Mouse (Mus musculus): ENCODE results near the gene Prlr.

Prlr gene

DNA sequence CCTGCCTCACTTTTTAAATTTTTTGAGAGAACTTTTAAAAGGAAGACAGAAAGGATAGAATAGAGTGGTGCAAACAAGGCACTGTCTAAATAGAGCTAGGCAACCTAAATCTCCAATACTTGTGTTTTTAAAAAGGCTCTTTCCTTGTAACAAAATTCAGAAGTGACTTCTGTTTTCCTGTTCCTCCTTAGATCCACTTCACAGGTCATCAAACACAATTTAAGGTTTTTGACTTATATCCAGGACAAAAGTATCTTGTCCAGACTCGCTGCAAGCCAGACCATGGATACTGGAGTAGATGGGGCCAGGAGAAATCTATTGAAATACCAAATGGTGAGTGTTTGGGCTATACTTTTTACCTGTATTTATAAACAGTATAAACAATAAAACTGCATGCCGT, 148.0 kb downstream of the Prlr start, which contains the start of gene Gm21973:
Gene Gm21973 (plus strand): TSS at position 301 of the 400 bp plus-strand sequence.
- DNase-seq (ENCODE audit: low spot score in 2 of 2): no peak

DNA sequence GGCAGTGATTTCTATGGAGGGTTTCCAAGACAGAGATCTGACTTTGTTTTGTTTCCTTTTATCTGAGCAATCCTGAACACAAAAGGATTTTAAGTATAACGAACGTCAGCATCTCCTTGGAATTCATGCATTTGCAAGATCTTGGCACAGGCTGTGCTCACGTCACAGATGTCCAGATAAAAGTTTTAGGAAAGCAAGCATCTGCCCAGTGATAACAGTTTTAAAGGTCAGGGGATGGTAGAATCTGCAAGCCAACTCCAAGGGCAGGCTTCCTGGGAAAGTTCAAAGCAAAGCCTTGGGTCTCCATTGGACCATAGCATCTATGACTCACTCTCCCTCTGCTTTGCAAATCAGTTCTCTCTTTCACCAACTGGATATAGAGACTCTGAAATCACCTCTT, 153.6 kb downstream of the Prlr start:
- DNase-seq (ENCODE audit: low spot score in 2 of 2): no peak

DNA sequence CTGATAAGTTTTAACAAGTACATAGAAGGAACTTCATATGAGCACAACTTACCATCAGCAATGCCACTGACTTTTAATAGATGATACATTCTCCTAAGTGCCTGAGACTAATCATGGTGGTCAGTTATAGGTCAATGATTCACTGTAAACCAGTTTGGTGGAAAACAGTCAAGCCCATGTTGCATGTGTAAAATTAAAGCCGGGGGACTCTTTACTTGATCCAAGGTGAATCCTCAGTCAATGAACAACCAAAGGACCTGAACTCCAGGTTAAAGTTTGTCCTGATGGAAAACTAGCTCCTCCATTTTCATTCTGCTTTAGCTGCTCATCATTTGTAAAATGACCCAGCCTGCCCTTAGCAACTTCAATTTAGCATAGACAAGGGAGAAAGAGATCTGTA, 155.5 kb downstream of the Prlr start:
- no peak for DNase-seq (ENCODE audit: low spot score in 2 of 2)

DNA sequence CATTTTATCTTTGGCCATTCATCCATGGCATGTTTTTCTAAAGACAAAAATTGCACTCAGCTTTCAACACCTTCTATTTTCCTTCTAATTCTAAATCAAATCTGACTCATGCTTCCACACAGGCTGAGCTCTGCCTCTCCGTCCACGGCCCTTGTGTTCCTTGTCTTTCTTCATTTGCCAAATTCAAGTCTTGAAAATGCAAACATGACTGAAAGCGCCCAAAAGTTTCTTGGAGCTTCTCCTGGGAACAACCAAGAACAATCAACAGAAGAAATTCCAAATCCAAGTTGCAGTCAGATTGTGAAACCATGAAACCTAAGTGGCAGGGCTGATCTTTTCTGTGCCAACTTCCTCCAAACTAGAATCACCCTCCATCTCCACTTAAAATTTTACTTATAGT, 161.6 kb downstream of the Prlr start:
- DNase-seq (ENCODE audit: low spot score in 2 of 2): no peak

DNA sequence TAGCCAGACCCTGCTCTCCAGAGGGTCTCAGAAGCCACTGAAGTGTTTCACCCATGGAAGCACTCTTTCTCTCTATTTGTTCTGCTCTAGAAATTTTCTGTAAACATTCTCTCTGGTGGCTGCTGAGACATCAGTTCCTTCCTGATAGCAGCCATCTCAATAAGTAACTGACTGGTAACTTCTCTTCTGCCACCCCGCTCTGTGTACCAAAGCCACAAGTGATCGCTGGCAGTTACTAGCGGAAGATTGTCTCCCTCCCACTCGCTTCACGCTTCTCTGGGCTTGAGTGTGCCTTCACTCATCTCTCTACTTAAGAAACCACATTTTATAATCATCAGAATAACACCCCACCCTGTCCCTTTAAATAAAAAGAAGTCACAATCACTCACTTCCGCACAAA, 170.0 kb downstream of the Prlr start:
- DNase-seq (ENCODE audit: low spot score in 2 of 2): no peak

DNA sequence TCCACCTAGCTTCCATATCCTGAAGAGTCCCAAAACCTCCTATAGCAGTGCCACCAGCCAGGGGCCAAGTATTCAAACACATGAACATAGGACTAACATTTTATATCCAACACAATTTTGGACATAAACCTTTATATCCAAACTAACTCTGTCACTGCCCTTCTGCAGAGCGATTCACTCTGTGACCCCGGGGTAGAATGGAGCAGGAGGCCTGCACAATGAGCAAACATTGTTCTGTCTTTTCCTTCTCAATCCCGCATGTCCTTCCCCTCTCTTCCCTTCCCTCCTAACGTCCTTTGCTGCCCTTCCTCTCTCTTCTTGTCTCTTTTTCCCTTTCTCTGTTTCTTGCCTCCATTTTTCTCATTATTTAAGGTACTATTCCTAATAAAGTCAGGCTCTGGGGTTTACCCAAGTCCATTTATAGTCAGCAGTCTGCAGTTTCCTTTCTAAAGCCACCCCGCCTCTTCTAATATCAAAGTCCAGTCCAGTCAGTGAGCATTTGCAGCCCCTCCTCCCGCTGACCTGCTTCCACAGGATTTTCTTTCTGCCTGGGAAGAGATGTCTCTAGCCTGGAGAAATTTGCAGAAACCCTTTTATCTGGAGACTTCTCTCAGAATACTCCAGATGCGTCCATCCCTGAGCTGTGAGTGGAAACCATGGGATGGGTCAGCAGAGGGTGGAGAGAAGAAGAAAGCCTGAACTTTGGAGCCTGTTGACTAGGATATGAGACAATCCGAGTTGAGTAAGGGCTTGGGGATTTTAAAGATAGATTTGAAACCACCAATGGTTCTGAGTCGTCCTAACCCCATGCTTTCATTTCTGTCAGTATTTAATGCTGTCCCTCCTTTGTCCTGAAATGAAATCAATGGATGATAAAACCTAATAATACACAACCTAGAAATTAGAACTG, 181.3 kb downstream of the Prlr start, which contains the start of gene Agxt2:
Gene Agxt2 (plus strand): TSS at position 494 of the 910 bp plus-strand sequence.
- DNase-seq (ENCODE audit: low spot score in 2 of 2): no peak

DNA sequence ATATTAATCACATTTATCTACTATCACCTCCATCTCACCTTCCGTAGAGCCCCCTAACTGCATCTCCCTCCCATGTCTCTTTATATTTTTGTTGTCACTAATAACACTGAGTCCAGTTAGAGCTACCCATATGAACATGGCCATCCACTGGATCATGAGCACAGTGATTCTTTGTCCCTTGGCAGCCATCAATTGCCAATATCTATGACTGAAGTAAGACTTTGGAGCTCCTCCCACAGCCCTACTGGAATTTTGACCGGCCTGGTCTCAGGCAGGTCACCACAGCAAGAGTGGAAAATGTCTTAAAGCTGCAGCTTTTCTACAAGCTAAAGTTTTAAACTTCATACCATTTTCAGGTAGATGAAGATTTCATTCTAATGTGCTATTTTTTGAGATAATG, 189.3 kb downstream of the Prlr start:
- no peak for DNase-seq (ENCODE audit: low spot score in 2 of 2)

DNA sequence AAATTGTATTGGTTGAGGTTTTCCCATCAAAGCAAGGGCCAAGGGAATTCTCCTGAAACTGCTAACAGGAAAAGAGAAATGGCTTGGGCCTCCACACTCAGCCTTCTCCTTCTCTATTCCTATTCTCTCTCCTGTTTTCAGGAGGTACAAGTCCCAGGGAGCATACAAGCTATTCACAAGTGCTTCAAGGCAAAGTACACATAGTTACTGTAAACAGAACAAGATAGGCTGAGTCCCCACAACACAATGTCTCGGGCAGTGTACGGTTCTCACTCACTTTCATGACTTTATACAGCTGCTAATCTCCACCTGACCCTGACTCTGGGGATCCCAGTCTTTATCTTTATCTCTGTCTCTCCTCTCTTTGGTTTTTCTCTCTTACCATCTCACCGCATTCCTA, 198.4 kb downstream of the Prlr start:
- no peak for DNase-seq (ENCODE audit: low spot score in 2 of 2)

DNA sequence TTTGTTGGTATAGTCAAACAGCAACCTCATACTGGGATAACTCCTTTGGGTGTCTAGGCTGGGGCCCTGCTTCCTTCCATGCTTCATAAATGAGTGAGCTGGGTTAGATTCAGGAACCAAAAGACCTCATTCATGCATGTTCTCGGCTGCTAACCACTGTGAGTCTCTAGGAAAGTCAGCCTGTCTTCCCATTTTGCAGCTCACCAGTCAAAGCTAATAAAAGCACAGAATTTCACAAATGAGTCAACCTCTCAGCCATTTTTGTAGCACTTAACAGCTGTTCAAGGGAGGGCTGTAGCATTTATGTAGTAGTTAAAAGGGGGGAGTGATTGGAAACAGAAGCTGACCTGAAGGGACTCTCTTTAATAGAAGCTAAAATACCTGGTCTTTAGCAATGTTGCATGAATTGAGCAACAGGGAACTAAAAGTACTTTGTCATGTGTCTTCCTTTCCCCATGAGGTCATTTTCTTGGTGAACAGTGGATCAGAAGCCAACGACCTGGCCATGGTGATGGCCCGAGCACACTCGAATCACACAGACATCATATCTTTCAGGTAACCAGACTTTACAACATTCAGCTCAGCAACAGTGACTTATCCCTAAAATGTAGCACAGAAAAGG, 201.4 kb downstream of the Prlr start:
- DNase-seq (ENCODE audit: low spot score in 2 of 2): no peak

DNA sequence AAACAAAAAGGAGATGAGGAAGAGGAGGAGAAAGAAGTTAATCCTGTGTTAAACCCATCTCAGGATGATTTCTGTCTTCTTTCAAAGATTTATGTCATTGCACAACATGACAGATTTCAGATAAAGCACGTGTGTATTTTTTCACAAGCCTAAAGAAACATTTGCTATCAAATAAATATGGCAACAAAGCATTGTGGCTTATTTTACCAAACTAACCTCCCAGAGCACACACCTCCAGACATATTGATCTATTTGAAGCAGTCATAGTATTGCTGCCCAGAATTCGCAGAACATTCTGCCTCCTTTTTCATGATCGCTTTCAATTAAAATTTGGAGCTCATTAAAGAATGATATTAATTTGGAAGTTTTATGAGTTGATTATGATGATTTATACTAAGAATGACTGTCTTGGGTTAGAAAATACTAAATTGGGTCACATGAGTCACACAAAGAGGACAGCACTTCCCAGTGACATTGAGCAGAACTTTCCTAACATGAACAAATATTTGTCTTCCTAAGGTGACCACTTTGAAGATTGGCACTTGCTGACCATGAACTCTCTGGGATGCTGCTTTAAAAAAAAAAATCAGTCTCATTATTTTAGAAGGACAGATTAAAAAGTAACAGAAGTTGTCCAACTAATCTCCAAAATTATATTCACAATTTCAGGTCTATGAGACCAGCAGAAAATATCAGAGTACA, 202.9 kb downstream of the Prlr start:
- no peak for DNase-seq (ENCODE audit: low spot score in 2 of 2)

DNA sequence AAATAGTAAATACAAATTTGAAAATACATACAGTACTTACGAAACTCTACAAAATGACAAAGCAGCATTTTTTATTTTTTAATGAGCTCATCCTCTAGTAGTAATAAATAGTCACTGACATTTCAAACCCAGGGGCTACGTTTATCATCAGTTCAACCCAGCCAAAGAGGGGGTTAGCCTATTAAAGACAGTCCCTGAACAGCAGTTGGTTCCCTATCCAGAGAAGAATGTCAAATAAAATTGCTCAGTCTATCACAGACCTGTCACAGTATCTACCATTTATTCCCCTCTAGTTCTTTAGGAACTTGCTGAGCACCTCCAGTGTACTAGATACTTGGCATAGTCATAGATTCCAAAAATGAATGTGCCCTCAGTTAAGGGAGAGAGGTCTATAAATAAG, 210.2 kb downstream of the Prlr start:
- no peak for DNase-seq (ENCODE audit: low spot score in 2 of 2)

Measured in urinary bladder, postnatal 36 days (tissue).